Mouse (Mus musculus) stomach, adult 2 months (tissue): Measurements from ENCODE around the gene Hint1. TPM values are rescaled to one million over a fixed set of nuclear protein-coding genes. Genes with fewer than 3 reads are reported as not detected.

Experiments
- polyA plus RNA-seq: library from polyadenylated mRNA; depleted of rRNA; stranded (reverse); fragments of >200 nt; gene quantifications from 2 replicates; pipeline ENCODE4 v1.2.3, GENCODE M21; 2012; rRNA removed

Hint1 gene
- polyA plus RNA-seq: 290 and 369 TPM in 2 replicates

GRCm38 (mm10) chr11:54866119-54867048 lies at the start of gene Hint1:
Gene Hint1, plus strand, starts transcription at chr11:54866383.

GRCm38 (mm10) chr11:54860256-54861038 lies 5.7 kb upstream of the Hint1 start, which contains the start of gene Lyrm7:
Gene Lyrm7, minus strand, starts transcription at chr11:54860916.

GRCm38 (mm10) chr11:54902333-54903323 lies 36.4 kb downstream of the Hint1 start, which contains the start of gene Gpx3:
Gene Gpx3, plus strand, starts transcription at chr11:54902453.

Other genes starting within 250 kb of the Hint1 start
- 8.0 and 10.3 TPM in 2 replicates for gene Cdc42se2, start 78.7 kb upstream of the Hint1 start, polyA plus RNA-seq
- 0.05 and 0.08 TPM in 2 replicates for gene Lyrm7, start 5.5 kb upstream of the Hint1 start, polyA plus RNA-seq
- 93.9 and 103 TPM in 2 replicates for gene Gpx3, start 36.1 kb downstream of the Hint1 start, polyA plus RNA-seq
- 24.4 and 24.6 TPM in 2 replicates for gene Tnip1, start 96.5 kb downstream of the Hint1 start, polyA plus RNA-seq
- gene Anxa6, start 167.1 kb downstream of the Hint1 start, polyA plus RNA-seq: 32.6 and 33.5 TPM in 2 replicates
- gene Ccdc69, start 211.7 kb downstream of the Hint1 start, polyA plus RNA-seq: 0.44 and 0.86 TPM in 2 replicates
- gene Gm2a, start 231.7 kb downstream of the Hint1 start, polyA plus RNA-seq: 17.3 and 27.2 TPM in 2 replicates